Mouse (Mus musculus) heart, embryonic 11.5 days (tissue): ENCODE data around the gene Grm3. TPM values are rescaled to one million over a fixed set of nuclear protein-coding genes. Genes with fewer than 3 reads are reported as not detected.

Experiments
- ATAC-seq: fragments of 200-750 bp; cut with Nextera tagmentation; replicated peaks from 2 replicates; pipeline ENCODE4 v1.8.0; 2017; ENCODE audit warnings: moderate library complexity; ENCODE audit not compliant: insufficient number of reproducible peaks, low FRiP score, low TSS enrichment
- H3K27ac ChIP-seq: fragments of 300-500 bp; sonication (generic); 2 replicates; pipeline ENCODE4 v1.5.1; 2014; ENCODE audit warnings: mild to moderate bottlenecking, low read depth, low read length
- H3K27me3 ChIP-seq: fragments of 300-500 bp; sonication (generic); 2 replicates; pipeline ENCODE4 v1.6.1; 2014; ENCODE audit warnings: mild to moderate bottlenecking, low read length, mixed read lengths; ENCODE audit not compliant: control insufficient read depth, insufficient read depth
- H3K36me3 ChIP-seq: fragments of 300-500 bp; sonication (generic); 2 replicates; pipeline ENCODE4 v1.6.1; 2014; ENCODE audit warnings: mild to moderate bottlenecking, low read length, moderate library complexity, mixed read lengths; ENCODE audit not compliant: control insufficient read depth, insufficient read depth
- H3K4me1 ChIP-seq: fragments of 300-500 bp; sonication (generic); 2 replicates; pipeline ENCODE4 v1.6.1; 2014; ENCODE audit warnings: low read length; ENCODE audit not compliant: control insufficient read depth, insufficient read depth
- H3K4me2 ChIP-seq: fragments of 300-500 bp; sonication (generic); 2 replicates; pipeline ENCODE4 v1.6.1; 2014; ENCODE audit warnings: mild to moderate bottlenecking, moderate library complexity
- H3K4me3 ChIP-seq: fragments of 300-500 bp; sonication (generic); 2 replicates; pipeline ENCODE4 v1.5.1; 2014; ENCODE audit warnings: low read depth, low read length
- H3K9ac ChIP-seq: fragments of 300-500 bp; sonication (generic); 2 replicates; pipeline ENCODE4 v1.6.1; 2014; ENCODE audit warnings: mild to moderate bottlenecking, low read depth, low read length, moderate library complexity
- H3K9me3 ChIP-seq: fragments of 300-500 bp; sonication (generic); replicated peaks from 2 replicates; pipeline ENCODE4 v1.6.1; 2016; ENCODE audit warnings: low read length; ENCODE audit not compliant: control insufficient read depth
- WGBS: fragments of 180-500 bp; shearing (Covaris S2); extraction: QIAGEN DNeasy Blood & Tissue Kit; methylation state at CpG from one replicate; pipeline ENCODE4 v1.1.7; 2014; ENCODE audit not compliant: insufficient replicate concordance; 5-methylcytosine and 5-hydroxymethylcytosine counted together
- polyA plus RNA-seq: library from polyadenylated mRNA; unstranded; fragments of >200 nt; fragmentation: Nextera tagmentation; extraction: Ambion mirVana; gene quantifications from 2 replicates; pipeline ENCODE4 v1.2.1, GENCODE M21; 2014

Gene Grm3
- polyA plus RNA-seq, 1 experiment from 2014 or later = 0.04 TPM

GRCm38 (mm10) chr5:9663416-9663815 lies 61.6 kb downstream of the Grm3 start:
- WGBS = 74% methylated on average over 3 of the region's 3 CpGs
- no peak overlapping the region for H3K4me2 ChIP-seq

GRCm38 (mm10) chr5:9661870-9662589 lies 62.9 kb downstream of the Grm3 start:
- H3K4me3 ChIP-seq = no peak overlapping the region
- no peak overlapping the region for H3K4me2 ChIP-seq
- H3K9me3 ChIP-seq = no peaks in the 10 kb centered on the region
- H3K27ac ChIP-seq = no peak overlapping the region
- WGBS = 50% methylated on average over 9 of the region's 9 CpGs
- H3K9ac ChIP-seq = no peak overlapping the region
- no peaks in the 10 kb centered on the region for H3K36me3 ChIP-seq
- H3K4me1 ChIP-seq = no peaks in the 10 kb centered on the region
- no peak for ATAC-seq
- H3K27me3 ChIP-seq = no peaks in the 10 kb centered on the region

More at GRCm38 (mm10) chr5:9663416-9663815, 61.6 kb downstream of the Grm3 start:
- H3K27ac ChIP-seq = no peak overlapping the region
- no peaks in the 10 kb centered on the region for H3K4me1 ChIP-seq
- no peaks in the 10 kb centered on the region for H3K27me3 ChIP-seq
- H3K36me3 ChIP-seq = no peaks in the 10 kb centered on the region
- no peak for ATAC-seq
- H3K4me3 ChIP-seq = no peak overlapping the region
- no peak overlapping the region for H3K9ac ChIP-seq
- no peaks in the 10 kb centered on the region for H3K9me3 ChIP-seq

GRCm38 (mm10) chr5:9638612-9639011 lies 86.4 kb downstream of the Grm3 start:
- H3K4me3 ChIP-seq = no peak overlapping the region
- H3K9me3 ChIP-seq = no peaks in the 10 kb centered on the region
- H3K27me3 ChIP-seq = no peaks in the 10 kb centered on the region
- no peaks in the 10 kb centered on the region for H3K36me3 ChIP-seq
- 79% methylated on average over 2 of the region's 2 CpGs for whole genome bisulfite sequencing
- no peaks in the 10 kb centered on the region for H3K4me1 ChIP-seq
- no peak for ATAC-seq
- H3K27ac ChIP-seq = no peak overlapping the region
- no peak overlapping the region for H3K4me2 ChIP-seq
- no peak overlapping the region for H3K9ac ChIP-seq

- H3K4me3 ChIP-seq = no peak overlapping the region
- 43% methylated on average over 2 of the region's 2 CpGs for WGBS
- no peaks in the 10 kb centered on the region for H3K36me3 ChIP-seq
- no peak overlapping the region for H3K27ac ChIP-seq
- no peak overlapping the region for H3K4me2 ChIP-seq
- H3K4me1 ChIP-seq = no peaks in the 10 kb centered on the region
- no peaks in the 10 kb centered on the region for H3K27me3 ChIP-seq
- no peak overlapping the region for H3K9ac ChIP-seq
- no peak for ATAC-seq
- no peaks in the 10 kb centered on the region for H3K9me3 ChIP-seq
Observed at GRCm38 (mm10) chr5:9627220-9627619, 97.8 kb downstream of the Grm3 start.

- WGBS = 70% methylated on average over 4 of the region's 4 CpGs
- Histone ChIP-seq H3K4me1 (no peaks in the 10 kb centered on the region), H3K27me3 (no peaks in the 10 kb centered on the region), H3K4me3 (no peak overlapping the region), H3K36me3 (no peaks in the 10 kb centered on the region), H3K27ac (no peak overlapping the region), H3K9me3 (no peaks in the 10 kb centered on the region), H3K9ac (no peak overlapping the region), H3K4me2 (no peak overlapping the region)
- no peak for ATAC-seq
Observed at GRCm38 (mm10) chr5:9624396-9624795, 100.6 kb downstream of the Grm3 start.

- no peaks in the 10 kb centered on the region for H3K36me3 ChIP-seq
- no peaks in the 10 kb centered on the region for H3K27me3 ChIP-seq
- no peak overlapping the region for H3K4me3 ChIP-seq
- H3K4me2 ChIP-seq = no peak overlapping the region
- H3K4me1 ChIP-seq = no peaks in the 10 kb centered on the region
- H3K9me3 ChIP-seq = no peaks in the 10 kb centered on the region
- no peak overlapping the region for H3K9ac ChIP-seq
- no peak for ATAC-seq
- H3K27ac ChIP-seq = no peak overlapping the region
- 23% methylated on average over 4 of the region's 4 CpGs for WGBS
Observed at GRCm38 (mm10) chr5:9623095-9623459, 101.9 kb downstream of the Grm3 start.

GRCm38 (mm10) chr5:9622264-9623094 lies 102.5 kb downstream of the Grm3 start:
- H3K27me3 ChIP-seq = no peaks in the 10 kb centered on the region
- H3K4me1 ChIP-seq = no peaks in the 10 kb centered on the region
- no peaks in the 10 kb centered on the region for H3K9me3 ChIP-seq
- WGBS = 64% methylated on average over 4 of the region's 4 CpGs
- no peak overlapping the region for H3K4me2 ChIP-seq
- ATAC-seq = no peak
- no peak overlapping the region for H3K9ac ChIP-seq
- no peak overlapping the region for H3K4me3 ChIP-seq
- H3K27ac ChIP-seq = no peak overlapping the region
- no peaks in the 10 kb centered on the region for H3K36me3 ChIP-seq

GRCm38 (mm10) chr5:9621417-9622067 lies 103.4 kb downstream of the Grm3 start:
- ATAC-seq = no peak
- 88% methylated on average over 3 of the region's 3 CpGs for WGBS

More at GRCm38 (mm10) chr5:9621417-9622067, 103.4 kb downstream of the Grm3 start:
- H3K4me2 ChIP-seq = no peak overlapping the region
- no peak overlapping the region for H3K9ac ChIP-seq
- H3K4me1 ChIP-seq = no peaks in the 10 kb centered on the region
- H3K9me3 ChIP-seq = no peaks in the 10 kb centered on the region
- H3K27ac ChIP-seq = no peak overlapping the region
- H3K36me3 ChIP-seq = no peaks in the 10 kb centered on the region
- H3K27me3 ChIP-seq = no peaks in the 10 kb centered on the region
- no peak overlapping the region for H3K4me3 ChIP-seq
